Mouse (Mus musculus) small intestine, adult 2 months (tissue): ENCODE data around the gene Tmem59.

Experiments
- CTCF ChIP-seq: fragments of 200-500 bp; IDR thresholded peaks from 2 replicates; pipeline ENCODE4 v1.5.1; 2012; ENCODE audit warnings: low read depth, mild to moderate bottlenecking, control low read depth, inconsistent platforms, low read length, moderate library complexity, mixed read lengths; ENCODE audit not compliant: insufficient replicate concordance, insufficient read length; ENCODE audit errors: extremely low read depth
- POLR2A ChIP-seq: fragments of 200-500 bp; IDR thresholded peaks from 2 replicates; pipeline ENCODE4 v1.6.1; 2012; ENCODE audit warnings: low read depth, mild to moderate bottlenecking, control low read depth, inconsistent platforms, low read length, moderate library complexity

- TF ChIP-seq POLR2A: no peak
- no peak for TF ChIP-seq CTCF
These were observed 1.4 kb downstream of the Tmem59 start for GRCm38 (mm10) chr4:107179561-107179960.
